Mouse (Mus musculus) olfactory bulb, adult 2 months (tissue): ENCODE data around the gene Rnaseh2c.

Source experiments
- CTCF ChIP-seq: fragments of 200-500 bp; IDR thresholded peaks from 2 replicates; pipeline ENCODE4 v1.5.1; 2012; ENCODE audit warnings: low read depth, mild to moderate bottlenecking, low read length, moderate library complexity; ENCODE audit not compliant: insufficient read depth
- POLR2A ChIP-seq: fragments of 200-500 bp; IDR thresholded peaks from 2 replicates; pipeline ENCODE4 v1.6.1; 2012; ENCODE audit warnings: mild to moderate bottlenecking, low read depth, low read length, moderate library complexity; ENCODE audit not compliant: insufficient read depth

DNA sequence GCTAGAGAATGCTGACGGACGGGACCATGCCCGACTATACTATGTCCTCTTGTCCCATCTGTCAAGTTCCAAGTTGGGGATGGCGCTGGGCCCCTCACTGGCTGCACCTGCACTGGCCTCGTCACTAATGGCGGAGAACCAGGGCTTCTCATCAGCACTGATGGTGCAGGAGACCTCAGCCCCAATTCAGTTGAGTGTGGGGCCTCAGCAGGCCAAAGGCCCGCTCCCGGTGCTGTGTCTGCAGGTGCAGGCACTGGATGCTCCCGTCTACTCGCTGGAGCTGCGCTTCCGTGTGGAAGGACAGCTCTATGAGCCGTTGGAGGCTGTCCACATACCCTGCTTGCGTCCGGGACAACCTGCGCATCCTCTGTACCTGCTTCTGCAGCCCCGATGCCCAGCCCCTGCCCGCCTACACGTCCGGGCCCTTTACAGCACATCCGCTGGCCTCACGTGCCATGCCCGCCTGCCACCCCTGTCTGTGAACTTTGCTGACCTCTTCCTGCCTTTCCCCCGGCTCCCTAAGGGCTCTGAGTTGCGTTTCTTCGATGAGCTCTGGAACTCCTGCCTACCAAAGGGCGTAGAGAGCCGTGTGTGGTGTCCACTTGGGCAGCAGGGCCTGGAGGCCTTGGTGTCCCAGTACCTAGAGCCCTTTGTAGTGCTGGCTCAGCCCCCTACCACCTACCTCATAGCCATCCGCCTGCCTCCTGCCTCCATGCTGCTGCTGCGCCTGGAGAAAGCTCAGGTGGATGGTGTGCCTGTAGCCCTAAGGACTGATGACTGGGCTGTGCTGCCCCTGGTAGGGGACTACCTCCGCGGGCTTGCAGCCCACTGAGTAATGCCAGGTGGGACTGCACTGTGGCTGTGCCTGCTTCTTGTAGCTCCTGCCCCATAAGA lies 31.1 kb upstream of the Rnaseh2c start:
- no peak for TF ChIP-seq POLR2A
- TF ChIP-seq CTCF: no peak
